28 mouse cellular contexts compared by ENCODE assay signal in the genomic region with DNA sequence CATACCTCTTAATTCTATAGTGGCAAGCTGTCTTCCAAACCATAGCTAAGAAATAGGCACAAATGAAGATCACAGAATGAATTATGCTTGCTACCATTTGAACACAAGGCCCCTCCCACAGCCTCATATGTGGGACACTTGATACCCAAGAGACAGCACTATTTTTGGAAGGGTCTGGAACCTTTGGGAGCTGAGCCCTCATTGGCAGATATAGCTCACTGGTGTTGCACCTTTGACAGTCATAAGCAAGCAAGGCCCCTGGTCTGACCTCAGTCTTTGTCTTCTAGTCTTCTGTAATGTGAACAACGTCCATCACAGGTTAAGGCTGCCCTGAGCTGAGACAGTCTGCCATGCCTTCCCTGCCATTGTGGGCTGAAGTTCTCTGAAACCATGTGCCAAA. TPM values are rescaled to one million over a fixed set of nuclear protein-coding genes. Genes with fewer than 3 reads are reported as not detected.
"Had no signal": no experiment of that assay in that cellular context is flagged by ENCODE, and none has a peak within 500 bp of the region (broad histone marks: within the 10 kb centered on the region; RNA-seq: fewer than 3 reads in every experiment).

No protein-coding gene starts in this region.

- H3K4me3 ChIP-seq: limb, embryonic 12.5 days; limb, embryonic 15.5 days; midbrain, embryonic 12.5 days; midbrain, embryonic 15.5 days; neural tube, embryonic 12.5 days; neural tube, embryonic 15.5 days had no signal

- DNase-seq: kidney, postnatal 14 days; kidney, postnatal 4 days; left cerebral cortex, postnatal 4 days; liver, postnatal 0 days; lung, embryonic 14.5 days; right cerebral cortex, postnatal 25 days; thymus, adult 18-20 months; thymus, postnatal 36 days had no signal

- H3K27ac ChIP-seq: limb, embryonic 12.5 days; limb, embryonic 15.5 days; liver, embryonic 14.5 days; macrophage; midbrain, embryonic 12.5 days; midbrain, embryonic 15.5 days; neural tube, embryonic 12.5 days; neural tube, embryonic 15.5 days had no signal

- ATAC-seq: liver, postnatal 0 days; lung, postnatal 0 days; midbrain, embryonic 15.5 days had no signal

- H3K9ac ChIP-seq: limb, embryonic 12.5 days; limb, embryonic 15.5 days; liver, embryonic 14.5 days; liver, postnatal 0 days; lung, embryonic 14.5 days; midbrain, embryonic 12.5 days; midbrain, embryonic 15.5 days; neural tube, embryonic 12.5 days; neural tube, embryonic 15.5 days had no signal

- H3K4me1 ChIP-seq: limb, embryonic 12.5 days; midbrain, embryonic 15.5 days; neural tube, embryonic 12.5 days; neural tube, embryonic 15.5 days had no signal

- H3K36me3 ChIP-seq: limb, embryonic 12.5 days; limb, embryonic 15.5 days; midbrain, embryonic 12.5 days; midbrain, embryonic 15.5 days; neural tube, embryonic 12.5 days; neural tube, embryonic 15.5 days had no signal

- H3K9me3 ChIP-seq: limb, embryonic 12.5 days; limb, embryonic 15.5 days; midbrain, embryonic 12.5 days; midbrain, embryonic 15.5 days; neural tube, embryonic 12.5 days; neural tube, embryonic 15.5 days had no signal

- H3K27me3 ChIP-seq: limb, embryonic 12.5 days; limb, embryonic 15.5 days; midbrain, embryonic 12.5 days; midbrain, embryonic 15.5 days; neural tube, embryonic 12.5 days; neural tube, embryonic 15.5 days had no signal

- H3K4me2 ChIP-seq: limb, embryonic 12.5 days; limb, embryonic 15.5 days; liver, embryonic 11.5 days; lung, embryonic 14.5 days; midbrain, embryonic 12.5 days; midbrain, embryonic 15.5 days; neural tube, embryonic 12.5 days; neural tube, embryonic 15.5 days had no signal

RNA-seq across cellular contexts. Expression of a gene that starts 20.8 kb away (rescaled TPM):
- total RNA-seq: layer of hippocampus, adult 18-20 months; layer of hippocampus, postnatal 14 days; left cerebral cortex, adult 8-10 months; left cerebral cortex, postnatal 14 days; left cerebral cortex, postnatal 4 days; megakaryocyte, adult 5-6 weeks had no signal
- polyA plus RNA-seq: kidney, embryonic 16.5 days; limb, embryonic 12.5 days; limb, embryonic 15.5 days; liver, embryonic 11.5 days; liver, embryonic 14.5 days; liver, postnatal 0 days; lung, embryonic 14.5 days; lung, postnatal 0 days; macrophage; midbrain, embryonic 12.5 days; midbrain, embryonic 15.5 days; neural tube, embryonic 12.5 days; neural tube, embryonic 15.5 days; small intestine, adult 2 months; spleen, adult 2 months; stomach, embryonic 16.5 days; urinary bladder, adult 2 months had no signal
